In genomic region chr13:108290314-108290713, GRCm38 (mm10) we compare ENCODE assay signal across 28 mouse cellular contexts. TPM values are rescaled to one million over a fixed set of nuclear protein-coding genes. Genes with fewer than 3 reads are reported as not detected.
DNase-seq lines count a peak whose midpoint lies in the region; ATAC-seq and TF ChIP-seq lines count a peak whose summit lies in the region.
"Had no signal": no experiment of that assay in that cellular context is flagged by ENCODE, and none has a peak within 500 bp of the region (broad histone marks: within the 10 kb centered on the region; RNA-seq: fewer than 3 reads in every experiment).

No protein-coding gene starts in this region.

- TF ChIP-seq CTCF in MEL (IDR thresholded peaks at IDR 0.05 in 2 of 3, conservative IDR thresholded peaks at IDR 0.05 in 1 of 3; ENCODE audit: control insufficient read depth in 1 of 3, insufficient read depth in 1 of 3, low read depth in 2 of 3, low read length in 3 of 3, poor library complexity in 1 of 3, severe bottlenecking in 1 of 3): no peak

- peak; percentile 67 for ATAC-seq in granulocyte monocyte progenitor cell, adult 5-6 weeks (replicated peaks; ENCODE audit: poor library complexity, severe bottlenecking)
- ATAC-seq in megakaryocyte progenitor cell, adult 5-6 weeks (replicated peaks; ENCODE audit: poor library complexity): peak; percentile 64
- no peak for ATAC-seq in erythroblast, adult 5-6 weeks (replicated peaks; ENCODE audit: low FRiP score, poor library complexity, severe bottlenecking)
- ATAC-seq: forebrain, embryonic 14.5 days; forebrain, postnatal 0 days; hindbrain, embryonic 16.5 days; intestine, embryonic 15.5 days; Patski had no signal

- peaks cover 0 to 9% of the 10 kb centered on the region in 2 experiments; a peak in 2 of 4 replicates for H3K36me3 ChIP-seq in MEL (ENCODE audit: control insufficient read depth in 1 of 2, insufficient read depth in 2 of 2, low read length in 2 of 2)
- H3K36me3 ChIP-seq: heart, embryonic 10.5 days; heart, embryonic 13.5 days; hindbrain, embryonic 12.5 days; intestine, embryonic 15.5 days had no signal

- H3K27me3 ChIP-seq in MEL (ENCODE audit: control insufficient read depth in 1 of 2, insufficient read depth in 2 of 2, low read length in 2 of 2): no peaks in the 10 kb centered on the region
- H3K27me3 ChIP-seq: CH12.LX; hindbrain, embryonic 12.5 days; intestine, embryonic 15.5 days; Patski had no signal

- peak; percentile 51 to 79 for TF ChIP-seq EP300 in MEL (IDR thresholded peaks at IDR 0.05; ENCODE audit: low read depth in 1 of 2, low read length in 2 of 2)

- no peak overlapping the region for H3K9ac ChIP-seq in MEL (ENCODE audit: control insufficient read depth, low read depth, low read length, poor library complexity, severe bottlenecking)
- H3K9ac ChIP-seq: forebrain, postnatal 0 days; heart, embryonic 13.5 days; hindbrain, embryonic 12.5 days; intestine, embryonic 15.5 days had no signal

- DNase-seq in A20 (ENCODE audit: low read depth, low spot score): peak; percentile 23
- DNase-seq in MEL (ENCODE audit: low read depth, low spot score): peak; percentile 84
- no peak for DNase-seq in cerebellum, adult 11-12 months
- DNase-seq in adrenal gland, postnatal 14 days: no peak
- no peak for DNase-seq in c-Kit-positive CD71-positive TER-119-positive erythroid progenitor cells, embryonic 14.5 days (ENCODE audit: low spot score)
- DNase-seq: adrenal gland, postnatal 25 days; B cell, adult 2 months; cerebellum, adult 2 months; cerebellum, adult 9-11 months; cerebellum, postnatal 36 days; forebrain, postnatal 0 days; gastrocnemius, adult 2 months; gastrocnemius, postnatal 25 days; heart, adult 2 months; heart, postnatal 14 days; heart, postnatal 4 days; kidney, adult 11 months had no signal

- H3K4me1 ChIP-seq in MEL (ENCODE audit: control insufficient read depth in 1 of 2, insufficient read depth in 2 of 2, low read length in 2 of 2): peaks cover 5 to 10% of the 10 kb centered on the region in 2 experiments; a peak in 3 of 4 replicates
- H3K4me1 ChIP-seq: heart, embryonic 10.5 days; heart, embryonic 13.5 days; hindbrain, embryonic 12.5 days; intestine, embryonic 15.5 days had no signal

- H3K79me2 ChIP-seq in MEL (ENCODE audit: control insufficient read depth, insufficient read depth, low read length, poor library complexity): no peaks in the 10 kb centered on the region

- TF ChIP-seq POLR2A in MEL (IDR thresholded peaks at IDR 0.05; ENCODE audit: control insufficient read depth in 1 of 2, insufficient read depth in 1 of 2, low read depth in 1 of 2, low read length in 2 of 2, poor library complexity in 1 of 2): no peak

- H3K27ac ChIP-seq in MEL (ENCODE audit: control insufficient read depth, low read depth, low read length): no peak overlapping the region
- H3K27ac ChIP-seq: gastrocnemius, adult 2 months; heart, adult 2 months; heart, embryonic 10.5 days; heart, embryonic 13.5 days; hindbrain, embryonic 12.5 days; intestine, embryonic 15.5 days had no signal

- peak overlapping the region in 1 of 2 experiments; percentile 49; a peak in 2 of 4 replicates for H3K4me3 ChIP-seq in MEL (ENCODE audit: control insufficient read depth in 1 of 2, insufficient read depth in 1 of 2, low read depth in 2 of 2, low read length in 2 of 2)
- H3K4me3 ChIP-seq: gastrocnemius, adult 2 months; heart, adult 2 months; heart, embryonic 10.5 days; heart, embryonic 13.5 days; hindbrain, embryonic 12.5 days; intestine, embryonic 15.5 days had no signal

- TF ChIP-seq RAD21 in MEL (IDR thresholded peaks at IDR 0.05; ENCODE audit: low read depth, low read length): no peak

- no peaks in the 10 kb centered on the region for H3K9me3 ChIP-seq in MEL (replicated peaks; ENCODE audit: insufficient read depth, low read length)
- H3K9me3 ChIP-seq: heart, embryonic 10.5 days; heart, embryonic 13.5 days; hindbrain, embryonic 12.5 days; intestine, embryonic 15.5 days had no signal

TF ChIP-seq in MEL, 35 proteins besides CTCF, POLR2A, EP300 and RAD21:
- TF ChIP-seq MYC (IDR thresholded peaks at IDR 0.05; ENCODE audit: low read depth, low read length) (peak; percentile 45; the same call in 1 of the 2 replicates), POLR2AphosphoS2 (IDR thresholded peaks at IDR 0.05; ENCODE audit: low read length) (no peak), SIN3A (IDR thresholded peaks at IDR 0.05; ENCODE audit: low read length) (0 out of 2 replicates have a peak, but pooled peaks have one; percentile 27), RCOR1 (IDR thresholded peaks at IDR 0.05; ENCODE audit: low read depth, low read length) (peak; percentile 61), NRF1 (IDR thresholded peaks at IDR 0.05; ENCODE audit: insufficient read depth, low read depth, low read length, poor library complexity, severe bottlenecking) (no peak), ETS1 (IDR thresholded peaks at IDR 0.05; ENCODE audit: low read depth, low read length) (peak; percentile 36; the same call in 1 of the 2 replicates), MXI1 (IDR thresholded peaks at IDR 0.05; ENCODE audit: low read depth, low read length) (peak; percentile 46; the same call in 1 of the 2 replicates), CHD2 (IDR thresholded peaks at IDR 0.05; ENCODE audit: low read length) (no peak), ELF1 (IDR thresholded peaks at IDR 0.05; ENCODE audit: low read depth, low read length) (no peak), POLR2AphosphoS5 (IDR thresholded peaks at IDR 0.05; ENCODE audit: borderline replicate concordance, low read depth, low read length) (no peak)
TF ChIP-seq in MEL: peak in this region for 5.

RNA-seq across cellular contexts. Expression of gene Depdc1b, which starts 25.8 kb away (rescaled TPM):
- total RNA-seq in MEL (2012; rRNA removed): 25.3 and 28.6 TPM in 2 replicates
- polyA plus RNA-seq in MEL (2012; ENCODE audit: insufficient read depth in 1 of 2, insufficient read length in 2 of 2, low read depth in 1 of 2, low replicate concordance in 2 of 2, missing spikeins in 1 of 2): 10 to 100 TPM in 1 of 2 experiments, not detected in 1; 21.2 TPM
- total RNA-seq in granulocyte monocyte progenitor cell, adult 5-6 weeks (2014; fragmentation: Nextera tagmentation): 8.9 and 16.0 TPM in 2 replicates
- 29.1 and 29.3 TPM in 2 replicates for total RNA-seq in granulocyte monocyte progenitor cell, adult 5-6 weeks (2017)
- 26.4 and 31.0 TPM in 2 replicates for total RNA-seq in megakaryocyte progenitor cell, adult 5-6 weeks (2015)
- total RNA-seq in megakaryocyte progenitor cell, adult 5-6 weeks (2017): 22.0 and 28.8 TPM in 2 replicates
- total RNA-seq in erythroblast, adult 5-6 weeks (2015; ENCODE audit: low replicate concordance): 36.1 and 38.2 TPM in 2 replicates
- total RNA-seq in erythroblast, adult 5-6 weeks (2017; ENCODE audit: low replicate concordance): 48.5 and 59.8 TPM in 2 replicates
- 3.8 and 3.9 TPM in 2 replicates for total RNA-seq in adrenal gland, postnatal 14 days (2021)
- total RNA-seq: gastrocnemius, adult 2 months had no signal

Comparison
In these comparisons a context has a peak if more than half of its experiments do, and no peak if none do; other contexts are left out.
1. DNase-seq: peak in A20 (single experiment) and MEL (single experiment); none in cerebellum, adult 11-12 months (single experiment), adrenal gland, postnatal 14 days (single experiment) and c-Kit-positive CD71-positive TER-119-positive erythroid progenitor cells, embryonic 14.5 days (single experiment).